Mouse (Mus musculus) myocyte (in vitro differentiated cells): Measurements from ENCODE around the gene Rem1.

Source experiments
- CEBPB ChIP-seq: IDR thresholded peaks from 2 replicates; pipeline ENCODE4 v1.6.1; 2011; ENCODE audit warnings: mild to moderate bottlenecking, moderate library complexity; ENCODE audit not compliant: poor library complexity, insufficient read depth, severe bottlenecking
- E2F4 ChIP-seq: IDR thresholded peaks from one replicate; pipeline ENCODE4 v1.6.1; 2011; ENCODE audit warnings: mild to moderate bottlenecking, control low read depth, moderate library complexity; ENCODE audit not compliant: insufficient read depth
- MAX ChIP-seq: IDR thresholded peaks from one replicate; pipeline ENCODE4 v1.6.1; 2011; ENCODE audit warnings: low read depth, mild to moderate bottlenecking, control low read depth
- MYOD1 ChIP-seq, 3 experiments: IDR thresholded peaks; one replicate each; pipeline ENCODE4 v1.6.1; 2011; ENCODE audit warnings: control low read depth in 2 of 3, low read depth in 2 of 3, mild to moderate bottlenecking in 2 of 3, moderate library complexity in 1 of 3; ENCODE audit not compliant: insufficient read length in 2 of 3, control insufficient read depth in 1 of 3
- POLR2A ChIP-seq: IDR thresholded peaks from one replicate; pipeline ENCODE4 v1.6.1; 2011; ENCODE audit warnings: low read depth, mild to moderate bottlenecking, control low read depth, moderate library complexity; ENCODE audit not compliant: insufficient read length
- POLR2AphosphoS2 ChIP-seq: IDR thresholded peaks from one replicate; pipeline ENCODE4 v1.6.1; 2011; ENCODE audit warnings: low read depth, control low read depth; ENCODE audit not compliant: insufficient read length
- REST ChIP-seq: IDR thresholded peaks from one replicate; pipeline ENCODE4 v1.6.1; 2011; ENCODE audit warnings: mild to moderate bottlenecking, control low read depth, moderate library complexity; ENCODE audit not compliant: insufficient read depth, insufficient read length
- TCF12 ChIP-seq: IDR thresholded peaks from one replicate; pipeline ENCODE4 v1.6.1; 2011; ENCODE audit warnings: mild to moderate bottlenecking, control low read depth; ENCODE audit not compliant: poor library complexity, insufficient read depth, severe bottlenecking
- TCF3 ChIP-seq: IDR thresholded peaks from one replicate; pipeline ENCODE4 v1.6.1; 2011; ENCODE audit warnings: low read depth, control low read depth; ENCODE audit not compliant: insufficient read length

DNA sequence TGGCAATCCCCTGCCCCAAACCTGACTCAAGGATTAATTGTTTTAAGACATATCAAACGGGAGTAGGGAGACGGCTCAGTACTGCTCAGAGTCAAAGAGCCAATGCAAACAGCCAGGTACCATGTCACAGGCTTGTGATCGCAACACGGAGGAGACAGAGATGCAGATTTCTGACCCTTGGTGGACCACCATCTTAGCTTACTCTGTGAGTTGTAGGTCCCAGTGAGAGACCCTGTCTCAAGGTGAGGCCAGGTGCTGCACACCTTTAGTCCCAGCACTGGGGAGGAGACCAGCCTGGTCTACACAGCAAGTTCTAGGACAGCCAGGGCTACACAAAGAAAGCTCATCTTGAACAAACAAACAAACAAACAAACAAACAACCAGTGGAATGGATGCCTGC, 10.6 kb downstream of the Rem1 start:
- TF ChIP-seq POLR2AphosphoS2 (peak; percentile 2), POLR2A (no peak), CEBPB (no peak), MAX (no peak), MYOD1 (IDR thresholded peaks at IDR 0.05; ENCODE audit: control insufficient read depth in 1 of 3, insufficient read length in 2 of 3, low read depth in 2 of 3) (no peak), REST (no peak), E2F4 (no peak), TCF12 (no peak), TCF3 (no peak)
